Mouse (Mus musculus): ENCODE results near the gene Lrig2. TPM values are rescaled to one million over a fixed set of nuclear protein-coding genes. Genes with fewer than 3 reads are reported as not detected.

Lrig2 gene
- polyA plus RNA-seq, 1 experiment, result 18.9 TPM

GRCm38 (mm10) chr3:104349203-104349846 lies 162.4 kb downstream of the Lrig2 start:
- TF ChIP-seq CTCF (IDR thresholded peaks at IDR 0.05; ENCODE audit: extremely low read depth, insufficient read depth, low read length) (no peak), POLR2A (IDR thresholded peaks at IDR 0.05; ENCODE audit: extremely low read depth, insufficient read depth, low read length) (no peak)
- Histone ChIP-seq H3K4me3 (ENCODE audit: insufficient read depth, low read length) (no peak overlapping the region), H3K27ac (ENCODE audit: insufficient read depth, low read length) (0 out of 2 replicates have a peak overlapping the region, but pooled peaks have one; percentile 57), H3K4me1 (ENCODE audit: control insufficient read depth, insufficient read depth, low read length) (peaks cover 2% of the 10 kb centered on the region; the same call in 1 of the 2 replicates)

Other genes starting within 250 kb of the Lrig2 start
- 20.4 and 24.6 TPM in 2 replicates for gene Slc16a1, start 126.8 kb upstream of the Lrig2 start, polyA plus RNA-seq (2012; rRNA removed)

All from cortical plate, adult 2 months (tissue).